Mouse (Mus musculus) gastrocnemius, postnatal 36 days (tissue): ENCODE measurements around the gene Fndc3b. TPM values are rescaled to one million over a fixed set of nuclear protein-coding genes. Genes with fewer than 3 reads are reported as not detected.
"Not testable (repeated sequence)": the region's sequence is repeated elsewhere in the genome, so short reads cannot be mapped to it uniquely, and the experiment has no call there.

Experiments used
- DNase-seq, 2 experiments: peaks; one replicate each; pipeline ENCODE4 v3.0.0; 2022
- intact Hi-C: fragments of 180-260 bp; cut with DNase I; formaldehyde crosslinking; loops from one replicate; pipeline ENCODE4 v1.15.1; 2025
- total RNA-seq, 2 experiments: library from RNA; stranded (reverse); gene quantifications; 2 replicates each; pipeline ENCODE4 v1.2.3; 2021

The Fndc3b gene
- total RNA-seq, 2 experiments from 2014 or later = 17.1 to 22.2 TPM

DNA sequence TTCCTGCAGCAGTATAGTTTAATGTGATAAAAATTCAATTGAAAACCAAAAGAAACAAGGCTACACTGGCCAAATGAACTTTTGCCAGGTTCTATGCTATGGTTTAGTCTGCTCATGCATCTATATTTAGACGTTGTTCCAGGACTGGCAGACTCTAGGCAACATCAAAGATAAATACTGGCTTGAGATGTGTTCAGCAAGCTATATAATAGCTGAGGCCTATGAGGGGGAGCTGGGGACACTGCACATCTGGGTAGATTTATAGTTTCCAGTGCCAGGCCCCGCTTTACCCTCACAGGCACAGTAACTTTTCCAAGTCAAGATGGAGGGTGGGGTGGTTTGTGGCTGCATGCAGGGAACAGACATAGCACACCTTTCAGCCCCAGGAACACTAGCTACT, 231.7 kb downstream of the Fndc3b start:
- no peak for DNase-seq
- intact Hi-C loops = no loop called here

DNA sequence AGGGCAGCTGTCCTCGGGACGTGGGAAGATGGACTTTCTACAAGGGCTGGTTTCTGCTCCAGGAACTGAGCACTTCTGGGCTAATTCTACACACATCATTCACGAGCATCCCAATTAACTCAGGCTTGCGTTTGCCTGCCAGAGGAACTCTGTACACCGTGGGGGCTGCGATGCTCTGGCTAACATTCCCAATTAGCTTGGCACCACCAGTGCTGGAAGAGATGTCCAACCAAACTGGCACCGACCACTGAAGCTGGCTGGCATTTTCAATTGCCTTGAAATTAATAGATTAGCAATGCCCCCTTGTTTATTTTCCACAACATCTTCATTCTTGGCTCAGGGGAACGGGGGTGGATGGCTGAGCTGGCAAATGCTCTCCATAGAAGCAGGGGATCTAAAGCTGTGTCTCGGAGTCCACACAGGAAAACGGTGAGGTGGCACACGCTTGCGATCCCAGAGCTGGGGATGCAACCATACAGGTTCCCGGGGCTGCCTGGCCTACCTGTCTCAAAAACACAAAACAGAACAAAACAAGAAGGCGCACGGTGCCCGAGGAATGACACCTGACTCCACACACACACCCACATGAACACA, 232.4 kb downstream of the Fndc3b start:
- DNase-seq = no peak
- intact Hi-C loops = no loop called here

DNA sequence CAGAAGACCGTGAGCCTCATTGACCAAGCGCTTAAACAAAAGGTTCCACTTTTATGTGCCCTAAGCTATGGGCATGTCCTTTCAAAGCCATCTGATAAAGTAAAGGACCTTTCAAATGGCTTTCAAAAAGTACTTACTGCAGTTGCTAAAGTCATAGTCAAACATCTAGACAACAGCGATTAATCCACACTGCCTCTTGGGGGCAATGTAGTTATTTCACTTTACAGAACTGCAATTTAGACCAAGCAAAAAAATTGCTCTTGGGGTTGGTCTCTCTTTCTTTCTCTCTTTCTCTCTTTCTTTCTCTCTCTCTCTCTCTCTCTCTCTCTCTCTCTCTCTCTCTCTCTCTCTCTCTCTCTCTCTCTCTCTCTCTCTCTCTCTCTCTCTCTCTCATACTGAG, 233.4 kb downstream of the Fndc3b start:
- intact Hi-C loops, DNase-seq: not testable (repeated sequence)

DNA sequence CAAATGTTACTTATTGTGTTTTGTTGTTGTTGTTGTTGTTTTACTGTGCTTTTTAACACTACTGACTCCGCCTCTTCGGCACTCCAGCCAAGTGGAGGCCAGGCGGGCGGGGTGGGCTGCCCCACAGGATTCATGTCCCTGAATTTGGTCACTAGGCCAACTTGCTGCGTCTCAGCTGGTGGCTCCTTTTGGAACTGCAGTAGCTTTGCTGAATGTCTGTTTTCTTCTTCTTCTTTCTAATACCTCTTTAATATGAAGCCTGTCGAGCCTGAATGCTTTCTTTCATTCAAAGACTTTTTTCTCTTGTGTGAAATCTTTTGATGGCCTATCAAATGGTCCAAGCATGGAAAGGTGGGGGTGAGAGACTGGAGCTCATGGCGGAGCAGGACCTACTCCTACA, 235.2 kb downstream of the Fndc3b start:
- intact Hi-C loops = no loop called here
- no peak for DNase-seq

DNA sequence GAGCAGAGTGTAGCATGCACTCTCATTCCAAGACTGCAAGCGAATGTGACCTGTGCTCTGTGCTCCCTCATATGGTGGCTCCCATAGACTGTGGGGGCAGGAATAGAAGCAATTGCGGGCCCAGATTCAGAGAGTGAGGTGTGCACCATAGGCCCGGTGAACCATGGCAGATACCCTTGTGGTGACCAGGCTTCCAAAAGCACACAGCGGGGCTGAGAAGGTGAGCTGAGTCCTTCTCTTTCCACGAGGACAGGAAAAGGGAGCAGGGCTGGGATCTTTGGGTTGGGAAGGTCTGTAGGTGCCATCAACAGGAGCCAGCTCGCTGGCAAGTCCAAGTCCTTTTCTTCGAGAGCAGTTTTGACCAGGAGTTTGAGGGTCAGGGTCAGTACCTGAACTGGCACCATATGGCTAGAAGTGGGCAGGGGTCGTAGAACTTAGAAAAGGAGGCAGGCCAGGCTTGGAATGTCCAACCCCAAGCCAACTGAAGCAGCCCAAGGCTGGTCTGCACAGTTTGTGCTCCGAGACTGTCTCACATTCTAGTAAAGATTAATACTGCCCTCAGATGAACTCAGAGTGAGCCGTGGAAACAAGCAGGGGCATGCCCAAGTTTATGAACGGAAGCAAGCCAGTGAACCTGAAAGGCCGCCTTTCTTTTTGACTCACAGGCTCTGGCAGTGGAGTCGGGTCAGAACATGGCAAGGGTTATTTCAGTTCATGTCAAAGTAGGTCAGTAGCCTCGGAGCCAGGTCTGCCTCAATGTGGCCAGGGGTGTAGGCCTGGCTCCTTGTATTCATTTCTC, 237.1 kb downstream of the Fndc3b start:
- peak; percentile 30 to 34 for DNase-seq
- intact Hi-C loops = no loop called here

DNA sequence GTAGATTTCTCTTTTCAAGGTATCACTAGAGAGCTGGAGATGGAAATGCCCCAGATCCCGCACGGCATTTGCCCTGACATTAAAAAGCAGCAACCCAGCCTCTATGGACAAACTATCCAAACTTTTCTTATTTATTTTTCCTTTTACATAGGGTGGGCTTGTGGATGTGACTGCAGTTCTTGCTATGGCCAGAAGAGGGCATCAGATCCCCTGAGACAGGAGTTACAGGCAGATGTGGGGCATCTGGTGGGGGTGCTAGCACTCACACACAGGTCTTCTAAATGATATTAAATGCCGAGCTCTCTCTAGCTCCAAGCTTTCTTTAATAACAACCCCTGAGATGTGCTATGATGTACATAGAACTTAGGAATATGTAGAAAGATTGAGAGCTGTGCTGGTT, 238.3 kb downstream of the Fndc3b start:
- intact Hi-C loops = no loop called here
- DNase-seq = no peak

DNA sequence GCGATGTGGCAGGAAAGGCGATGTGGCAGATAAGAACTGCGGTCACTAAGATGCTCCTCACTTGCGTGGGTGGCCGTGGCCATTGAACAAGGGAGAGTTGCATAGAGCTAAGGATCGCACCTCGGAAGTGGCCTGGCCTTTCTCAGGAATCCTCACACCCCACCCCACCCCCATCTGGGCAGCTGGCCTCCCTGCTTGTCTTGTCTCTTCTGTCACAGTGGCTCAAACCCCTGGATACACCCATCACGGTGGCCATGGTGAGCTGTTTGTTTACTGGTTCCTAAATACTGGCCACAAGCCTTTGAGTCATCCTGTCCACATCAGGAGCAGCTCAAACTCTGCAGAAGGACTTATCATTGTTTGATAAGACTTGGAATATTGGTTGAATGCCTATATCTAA, 240.3 kb downstream of the Fndc3b start:
- intact Hi-C loops = no loop called here

DNA sequence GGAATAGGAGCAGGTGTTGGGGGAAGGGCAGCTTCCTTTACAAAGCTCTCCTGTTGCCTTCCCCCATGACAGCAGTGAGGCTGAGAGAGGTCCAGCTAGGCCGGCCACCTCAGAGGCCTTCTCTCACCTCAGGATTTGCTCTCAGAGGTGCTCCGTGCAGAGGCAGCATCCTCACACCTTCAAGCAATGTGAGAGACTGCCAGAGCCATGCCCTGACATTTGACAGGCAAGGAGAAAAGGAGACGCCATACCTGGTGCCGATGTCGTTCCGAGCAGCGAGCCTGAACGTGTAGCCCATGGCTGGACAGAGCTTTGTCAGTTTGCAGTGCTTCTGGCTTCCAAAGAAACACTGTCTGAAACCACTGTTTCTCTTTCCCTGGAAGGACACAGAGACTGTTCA, 241.1 kb downstream of the Fndc3b start:
- intact Hi-C loops = loop anchor here (5.0 to 10.0 kb wide), 2 partner anchors 288 to 515 kb away; partner anchors contain the start of gene Nceh1
- DNase-seq = no peak

More for the DNA sequence above, 240.3 kb downstream of the Fndc3b start:
- DNase-seq = no peak

DNA sequence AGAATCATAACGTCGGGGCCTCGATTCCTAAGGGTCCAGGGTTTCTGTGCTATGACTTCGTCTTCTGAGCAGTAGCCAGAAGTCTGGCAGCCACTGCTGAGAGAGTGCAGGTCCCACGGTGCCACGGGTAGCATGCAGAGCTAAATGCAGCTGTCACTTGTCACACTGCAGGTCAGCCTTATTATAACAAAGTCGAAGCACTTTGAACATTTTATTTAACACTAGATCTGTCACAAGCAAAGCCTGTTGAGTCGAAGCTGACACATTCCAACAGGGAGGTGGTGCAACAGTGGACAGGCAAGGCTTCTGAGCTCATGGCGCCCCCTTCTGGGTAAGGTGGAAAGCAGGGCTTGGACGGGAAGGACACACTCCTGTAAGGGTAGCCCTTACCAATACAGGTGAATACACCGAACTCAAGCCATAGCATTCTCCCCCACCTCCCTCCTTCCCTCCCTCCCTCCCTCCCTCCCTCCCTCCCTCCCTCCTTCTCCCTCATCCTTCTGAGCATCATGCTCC, 243.5 kb downstream of the Fndc3b start:
- no peak for DNase-seq
- intact Hi-C loops = loop anchor here (5.0 to 10.0 kb wide), 2 partner anchors 285 to 517 kb away; partner anchors contain the start of gene Nceh1

DNA sequence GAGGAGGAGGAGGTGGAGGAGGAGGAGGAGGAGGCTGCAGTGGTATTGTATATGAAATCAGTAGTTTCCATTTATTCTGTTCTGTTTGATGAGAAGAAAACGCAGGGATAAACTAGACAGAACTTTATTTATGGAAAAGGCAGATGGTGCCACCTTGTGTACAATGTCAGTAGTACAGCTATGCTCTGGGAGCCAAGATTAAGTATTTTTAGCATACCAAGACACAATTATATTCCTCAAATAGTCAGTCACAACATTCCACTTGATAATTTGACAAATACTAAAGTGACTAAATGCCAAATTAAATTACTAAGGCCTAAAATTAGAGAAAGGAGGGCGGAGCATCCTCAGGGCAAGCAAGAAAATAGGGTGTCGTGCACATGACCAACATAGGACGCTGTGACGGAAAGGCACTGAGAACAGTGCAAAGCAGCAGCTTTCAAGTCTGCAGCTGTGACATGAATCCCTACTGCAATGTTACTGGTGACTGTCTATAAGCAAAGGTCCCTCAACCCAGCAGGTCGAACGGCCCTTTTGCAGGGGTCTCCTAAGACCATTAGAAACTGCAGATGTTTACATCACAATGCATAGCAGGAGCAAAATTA, 244.7 kb downstream of the Fndc3b start:
- intact Hi-C loops = loop anchor here (5.0 to 10.0 kb wide), 2 partner anchors 284 to 518 kb away; partner anchors contain the start of gene Nceh1
- no peak for DNase-seq

DNA sequence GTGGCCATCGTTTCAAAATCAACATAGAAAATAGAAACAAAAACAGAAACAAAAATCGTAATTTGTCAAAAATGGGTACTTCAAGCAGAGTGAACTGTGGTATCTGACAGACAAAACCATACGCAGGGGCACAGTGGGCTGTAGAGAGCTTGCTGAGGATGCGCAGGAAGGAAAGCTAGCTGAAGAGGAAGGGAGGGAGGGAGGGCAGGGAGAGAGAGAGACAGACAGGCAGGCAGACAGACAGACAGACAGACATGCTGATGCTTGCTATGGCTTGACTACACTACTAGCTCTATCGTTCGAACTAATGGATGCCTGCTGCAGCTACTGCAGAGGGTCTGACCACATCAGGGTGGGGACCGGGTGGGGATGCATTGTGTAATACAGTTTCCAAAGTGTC, 247.7 kb downstream of the Fndc3b start:
- no peak for DNase-seq
- intact Hi-C loops = loop anchor here (5.0 to 10.0 kb wide), 3 partner anchors 211 to 644 kb away; no protein-coding TSS in a partner anchor

DNA sequence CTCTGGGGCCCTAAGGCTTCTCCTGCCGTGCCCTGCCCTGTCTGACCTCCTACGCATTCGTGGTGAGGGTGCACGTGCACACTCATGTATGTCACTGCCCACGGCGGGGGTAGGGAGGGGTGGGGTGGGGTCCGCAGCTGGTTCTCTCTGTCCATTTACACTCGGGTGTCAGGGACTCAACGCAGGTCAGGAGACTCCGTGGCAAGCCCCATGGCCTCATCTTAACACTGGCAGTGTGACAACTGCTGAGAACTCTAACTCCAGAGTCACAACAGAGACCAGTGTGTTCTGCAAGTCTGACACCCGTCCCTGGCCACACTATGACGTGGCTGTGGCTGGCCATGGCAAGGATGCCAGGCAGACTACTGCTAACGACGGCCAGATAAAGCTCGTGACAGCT, 248.2 kb downstream of the Fndc3b start:
- no peak for DNase-seq
- intact Hi-C loops = loop anchor here (5.0 to 10.0 kb wide), 3 partner anchors 211 to 644 kb away; no protein-coding TSS in a partner anchor

DNA sequence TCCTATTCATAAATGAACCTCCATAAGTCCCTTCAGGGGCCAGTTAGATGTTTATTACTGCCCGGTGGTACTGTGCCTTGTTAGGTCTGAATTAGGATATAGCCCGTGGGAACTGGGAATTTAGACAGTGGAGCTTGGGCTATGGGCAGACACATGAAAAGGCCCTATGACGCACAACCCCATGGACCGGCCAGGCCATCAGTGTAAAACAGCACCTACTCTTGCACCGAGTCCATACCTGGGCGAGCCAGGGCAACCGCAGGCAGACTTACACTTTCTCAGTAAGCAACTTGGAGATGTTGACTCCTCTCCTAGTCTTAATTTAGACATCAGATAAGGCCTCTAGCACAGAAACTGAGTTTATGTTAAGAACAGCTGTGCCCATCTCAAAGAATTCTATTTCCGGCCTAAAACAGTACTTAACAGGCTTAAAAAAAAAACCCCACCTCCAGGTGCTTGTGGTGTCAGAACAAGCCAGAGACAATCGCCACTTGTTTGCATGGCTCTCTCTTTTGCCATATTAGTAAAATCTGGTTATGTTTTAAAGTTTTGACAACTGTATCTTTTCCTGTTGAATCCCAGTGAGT, 248.7 kb downstream of the Fndc3b start:
- intact Hi-C loops = loop anchor here (5.0 to 10.0 kb wide), 3 partner anchors 210 to 645 kb away; no protein-coding TSS in a partner anchor
- DNase-seq = no peak

DNA sequence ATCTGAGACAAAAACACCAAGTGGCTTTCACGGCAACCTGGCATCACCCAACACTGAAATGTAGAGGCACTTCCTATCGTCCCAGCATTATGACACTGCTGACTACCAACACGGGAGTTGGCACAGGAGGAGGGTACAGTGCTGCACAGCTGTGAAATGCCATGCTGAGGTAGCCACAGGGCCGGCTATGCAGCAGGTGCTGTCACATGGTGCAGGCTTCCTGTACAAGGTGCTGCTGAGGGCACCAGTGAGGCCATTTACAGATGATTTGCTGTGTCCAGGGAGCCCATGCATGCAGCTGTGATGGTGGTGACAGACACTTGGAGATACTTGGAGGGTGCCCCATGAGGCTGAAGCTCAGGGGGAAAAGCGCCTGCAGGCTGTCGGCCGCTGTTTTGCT, 249.2 kb downstream of the Fndc3b start:
- intact Hi-C loops = loop anchor here (5.0 to 10.0 kb wide), 3 partner anchors 210 to 645 kb away; no protein-coding TSS in a partner anchor

DNA sequence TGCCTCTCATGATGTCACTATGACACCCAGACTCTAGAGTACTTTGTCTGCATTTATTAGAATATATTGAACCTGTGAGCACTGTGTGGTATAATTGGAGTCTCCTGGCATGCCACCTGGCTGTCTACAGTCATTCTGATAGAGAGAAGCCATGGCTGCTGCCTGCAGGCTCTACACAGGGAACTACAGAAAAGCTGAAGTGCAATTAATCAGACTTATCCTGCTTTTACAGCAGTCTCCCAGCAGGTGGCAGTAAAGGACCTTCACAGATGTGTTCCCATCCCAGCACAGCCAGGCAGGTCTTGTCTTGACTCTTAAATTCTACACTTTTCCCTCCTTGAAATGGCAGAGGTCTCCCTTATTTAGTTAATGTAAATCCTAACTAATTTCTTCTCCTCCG, 250.1 kb downstream of the Fndc3b start:
- intact Hi-C loops = loop anchor here (5.0 to 10.0 kb wide), 3 partner anchors 209 to 646 kb away; no protein-coding TSS in a partner anchor
- peak in 1 of 2 experiments; percentile 62 for DNase-seq

More for the DNA sequence above, 249.2 kb downstream of the Fndc3b start:
- no peak for DNase-seq

DNA sequence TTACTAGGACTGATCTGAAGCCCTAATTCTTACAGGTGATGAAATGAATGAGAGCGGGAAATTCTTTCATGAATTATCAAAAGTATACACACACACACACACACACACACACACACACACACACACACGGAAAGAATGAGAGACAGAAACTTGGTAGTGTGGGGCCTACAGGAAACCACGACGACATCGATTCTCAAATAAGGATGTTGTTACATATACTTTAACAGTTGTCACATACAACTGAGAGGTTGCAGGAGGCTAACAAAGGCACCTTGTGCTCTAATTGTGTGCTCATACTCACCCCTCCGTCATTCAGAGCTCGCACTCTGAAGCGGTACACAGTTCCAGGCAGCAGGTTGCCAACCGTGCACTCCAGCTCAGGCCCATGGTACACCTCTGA, 252.7 kb downstream of the Fndc3b start:
- intact Hi-C loops = no loop called here
- no peak for DNase-seq

DNA sequence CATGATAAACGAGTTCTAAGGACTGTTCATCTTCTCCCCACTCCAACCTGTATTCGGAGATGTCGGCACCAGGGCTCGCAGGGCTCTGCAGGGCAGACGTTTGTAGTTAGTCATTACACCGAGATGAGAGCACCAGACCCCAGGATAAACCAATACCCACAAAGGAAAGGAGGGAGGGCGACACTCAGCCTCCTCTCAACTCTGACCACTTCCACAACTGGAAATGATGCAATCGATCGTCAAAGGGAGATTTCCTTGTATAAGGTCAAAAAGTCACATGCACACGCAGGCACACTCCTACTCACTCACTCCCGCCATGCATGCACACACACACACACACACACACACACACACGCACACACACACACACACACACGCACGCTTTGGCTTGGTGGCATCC, 254.6 kb downstream of the Fndc3b start:
- DNase-seq = no peak
- intact Hi-C loops = no loop called here

DNA sequence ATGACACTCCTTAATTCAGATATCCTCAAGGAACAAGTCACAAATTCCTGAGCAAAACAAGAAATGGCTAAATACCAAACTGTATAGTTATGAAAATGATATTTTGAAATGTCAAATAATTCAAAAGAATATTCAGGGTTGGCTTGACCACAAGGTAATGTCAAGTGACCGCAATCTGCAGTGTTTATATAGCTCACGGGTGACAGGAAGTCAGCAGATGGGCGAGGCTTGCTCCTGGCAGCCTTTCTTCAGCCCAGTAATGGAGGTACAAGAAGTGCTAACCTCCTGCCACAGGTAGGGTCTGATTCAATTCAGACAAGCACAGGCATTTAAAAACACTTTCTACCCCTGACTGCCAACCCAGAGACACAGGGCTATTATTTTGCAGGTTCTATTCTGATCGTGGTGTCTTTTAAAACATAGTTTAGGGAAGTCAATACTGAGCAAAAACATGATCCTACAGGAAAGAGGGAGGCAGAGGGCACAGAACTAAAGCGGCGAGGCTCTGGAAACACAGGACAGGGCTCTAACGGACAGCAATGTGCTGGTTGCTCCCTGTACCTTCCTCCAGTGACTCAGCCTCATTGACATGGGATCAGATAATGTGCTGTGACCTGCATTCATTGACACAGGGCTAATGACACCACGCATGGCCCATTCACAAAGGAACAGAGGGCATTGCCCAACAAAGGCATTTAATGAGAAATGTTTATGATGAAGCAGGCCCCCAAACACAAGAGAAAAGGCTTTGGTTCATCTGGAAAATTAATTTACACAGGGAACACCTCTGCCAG, 256.5 kb downstream of the Fndc3b start:
- DNase-seq = no peak
- intact Hi-C loops = no loop called here

DNA sequence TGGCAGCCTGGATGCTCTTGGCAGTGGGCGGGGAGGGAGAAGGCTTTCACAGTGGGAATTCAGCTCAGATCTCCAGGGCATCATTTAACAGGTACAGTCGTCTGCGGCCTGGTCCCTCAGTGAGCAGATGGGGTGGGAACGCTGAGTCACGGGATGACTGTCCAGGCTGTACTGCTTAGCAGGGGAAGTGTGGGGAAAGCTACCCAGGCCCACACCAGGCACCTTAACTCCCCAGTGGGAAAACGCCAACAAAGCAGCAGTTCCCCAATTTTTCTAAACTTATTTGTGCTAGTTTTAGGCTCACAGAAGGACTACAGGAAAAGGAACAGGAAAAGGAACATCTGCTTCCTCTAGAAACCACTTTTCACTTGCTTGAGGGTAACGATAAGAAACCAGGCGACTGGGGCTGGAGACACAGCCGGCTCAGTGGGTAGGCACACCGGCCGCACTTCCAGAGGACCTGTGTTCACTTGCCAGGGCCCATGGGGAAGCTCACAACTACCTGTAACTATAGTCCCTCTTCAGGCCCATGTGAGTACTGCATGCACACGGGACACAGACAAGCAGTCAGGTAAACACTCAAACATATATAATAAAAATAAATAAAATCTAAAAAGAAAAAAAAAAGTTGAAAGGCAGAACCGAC, 257.5 kb downstream of the Fndc3b start:
- intact Hi-C loops = no loop called here
- DNase-seq = no peak
